Mouse (Mus musculus) heart, embryonic 11.5 days (tissue): ENCODE results near the gene Mthfd2l. TPM values are rescaled to one million over a fixed set of nuclear protein-coding genes. Genes with fewer than 3 reads are reported as not detected.

Source experiments
- ATAC-seq: fragments of 200-750 bp; cut with Nextera tagmentation; replicated peaks from 2 replicates; pipeline ENCODE4 v1.8.0; 2017; ENCODE audit warnings: moderate library complexity; ENCODE audit not compliant: insufficient number of reproducible peaks, low FRiP score, low TSS enrichment
- H3K27ac ChIP-seq: fragments of 300-500 bp; sonication (generic); 2 replicates; pipeline ENCODE4 v1.5.1; 2014; ENCODE audit warnings: mild to moderate bottlenecking, low read depth, low read length
- H3K27me3 ChIP-seq: fragments of 300-500 bp; sonication (generic); 2 replicates; pipeline ENCODE4 v1.6.1; 2014; ENCODE audit warnings: mild to moderate bottlenecking, low read length, mixed read lengths; ENCODE audit not compliant: control insufficient read depth, insufficient read depth
- H3K36me3 ChIP-seq: fragments of 300-500 bp; sonication (generic); 2 replicates; pipeline ENCODE4 v1.6.1; 2014; ENCODE audit warnings: mild to moderate bottlenecking, low read length, moderate library complexity, mixed read lengths; ENCODE audit not compliant: control insufficient read depth, insufficient read depth
- H3K4me1 ChIP-seq: fragments of 300-500 bp; sonication (generic); 2 replicates; pipeline ENCODE4 v1.6.1; 2014; ENCODE audit warnings: low read length; ENCODE audit not compliant: control insufficient read depth, insufficient read depth
- H3K4me2 ChIP-seq: fragments of 300-500 bp; sonication (generic); 2 replicates; pipeline ENCODE4 v1.6.1; 2014; ENCODE audit warnings: mild to moderate bottlenecking, moderate library complexity
- H3K4me3 ChIP-seq: fragments of 300-500 bp; sonication (generic); 2 replicates; pipeline ENCODE4 v1.5.1; 2014; ENCODE audit warnings: low read depth, low read length
- H3K9ac ChIP-seq: fragments of 300-500 bp; sonication (generic); 2 replicates; pipeline ENCODE4 v1.6.1; 2014; ENCODE audit warnings: mild to moderate bottlenecking, low read depth, low read length, moderate library complexity
- H3K9me3 ChIP-seq: fragments of 300-500 bp; sonication (generic); replicated peaks from 2 replicates; pipeline ENCODE4 v1.6.1; 2016; ENCODE audit warnings: low read length; ENCODE audit not compliant: control insufficient read depth
- WGBS: fragments of 180-500 bp; shearing (Covaris S2); extraction: QIAGEN DNeasy Blood & Tissue Kit; methylation state at CpG from one replicate; pipeline ENCODE4 v1.1.7; 2014; ENCODE audit not compliant: insufficient replicate concordance; 5-methylcytosine and 5-hydroxymethylcytosine counted together
- polyA plus RNA-seq: library from polyadenylated mRNA; unstranded; fragments of >200 nt; fragmentation: Nextera tagmentation; extraction: Ambion mirVana; gene quantifications from 2 replicates; pipeline ENCODE4 v1.2.1, GENCODE M21; 2014

The Mthfd2l gene
- polyA plus RNA-seq, 1 experiment from 2014 or later, result 32.5 TPM

DNA sequence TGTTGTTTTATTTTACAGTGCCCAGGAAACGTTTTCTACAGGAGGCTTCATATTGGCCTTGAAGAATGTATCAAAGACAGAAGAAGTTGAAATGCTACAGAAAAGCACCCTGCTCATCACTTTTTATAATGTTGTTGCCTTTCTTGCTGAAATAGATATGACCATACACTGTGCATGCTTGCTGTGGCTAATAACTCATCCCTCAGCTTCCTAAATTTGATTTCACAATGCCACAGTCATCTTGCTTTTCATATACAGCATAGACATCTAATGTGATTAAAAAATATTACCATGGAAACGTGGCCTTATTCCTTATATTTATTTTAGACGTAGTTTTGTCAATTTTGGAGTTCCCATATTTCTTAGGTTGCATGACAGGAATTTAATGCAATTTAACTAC lies 33.5 kb upstream of the Mthfd2l start:
- Histone ChIP-seq H3K9me3 (no peaks in the 10 kb centered on the region), H3K4me3 (no peak overlapping the region), H3K27me3 (no peaks in the 10 kb centered on the region), H3K27ac (no peak overlapping the region), H3K9ac (no peak overlapping the region), H3K4me1 (no peaks in the 10 kb centered on the region), H3K4me2 (no peak overlapping the region), H3K36me3 (no peaks in the 10 kb centered on the region)
- WGBS, result 64% methylated on average over 3 of the region's 3 CpGs
- no peak for ATAC-seq

DNA sequence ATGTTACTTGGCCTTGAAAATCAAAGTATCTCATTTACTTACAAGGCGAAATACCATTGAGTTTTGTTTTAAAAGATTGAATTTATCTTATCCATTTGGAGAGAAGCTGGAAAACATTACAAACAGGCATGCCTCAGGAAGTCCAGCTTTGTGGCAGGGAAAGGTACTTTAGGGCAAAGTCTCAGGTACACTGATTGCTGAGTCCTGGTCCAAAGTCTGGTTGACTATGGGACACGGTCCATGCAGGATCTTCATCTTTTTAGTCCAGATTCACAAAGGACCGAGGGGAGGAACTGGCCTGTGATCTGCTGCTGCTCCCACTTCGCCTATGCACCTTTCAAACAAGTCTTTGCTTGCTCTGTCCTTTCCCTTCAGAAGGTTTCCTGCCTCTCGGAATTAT lies 31.6 kb upstream of the Mthfd2l start:
- 68% methylated on average over 5 of the region's 5 CpGs for WGBS
- H3K4me3 ChIP-seq, result no peak overlapping the region

DNA sequence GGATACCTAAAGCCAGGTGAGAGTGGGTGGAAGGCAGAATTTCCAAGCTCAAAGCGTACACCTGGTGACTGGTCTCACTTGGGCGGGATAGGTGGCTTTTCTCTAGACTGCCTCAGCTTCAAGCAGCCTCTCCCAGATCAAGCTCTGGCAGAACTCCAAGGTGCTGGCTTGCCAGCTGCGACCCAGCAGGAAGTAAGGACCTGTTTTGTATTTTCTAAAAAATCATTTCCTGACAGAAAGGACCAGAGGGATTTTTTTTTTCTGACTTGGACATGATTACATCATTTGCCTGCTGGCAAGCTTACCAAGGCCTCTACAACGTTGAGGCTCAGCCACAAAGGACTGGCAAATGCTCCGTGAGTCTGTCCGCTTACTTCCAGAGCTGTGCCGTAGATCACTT lies 30.8 kb upstream of the Mthfd2l start:
- Histone ChIP-seq H3K4me3 (no peak overlapping the region), H3K36me3 (no peaks in the 10 kb centered on the region), H3K4me2 (no peak overlapping the region), H3K27ac (no peak overlapping the region), H3K9me3 (no peaks in the 10 kb centered on the region), H3K4me1 (peaks cover 2% of the 10 kb centered on the region; the same call in 1 of the 2 replicates), H3K27me3 (peaks cover 13% of the 10 kb centered on the region), H3K9ac (no peak overlapping the region)
- WGBS, result 59% methylated on average over 7 of the region's 7 CpGs
- ATAC-seq, result no peak

More for the DNA sequence above, 31.6 kb upstream of the Mthfd2l start:
- no peak overlapping the region for H3K9ac ChIP-seq
- no peak for ATAC-seq
- H3K27me3 ChIP-seq, result peaks cover 6% of the 10 kb centered on the region
- H3K4me1 ChIP-seq, result peaks cover 2% of the 10 kb centered on the region; the same call in 1 of the 2 replicates
- H3K9me3 ChIP-seq, result no peaks in the 10 kb centered on the region
- no peak overlapping the region for H3K27ac ChIP-seq
- H3K36me3 ChIP-seq, result no peaks in the 10 kb centered on the region
- no peak overlapping the region for H3K4me2 ChIP-seq

DNA sequence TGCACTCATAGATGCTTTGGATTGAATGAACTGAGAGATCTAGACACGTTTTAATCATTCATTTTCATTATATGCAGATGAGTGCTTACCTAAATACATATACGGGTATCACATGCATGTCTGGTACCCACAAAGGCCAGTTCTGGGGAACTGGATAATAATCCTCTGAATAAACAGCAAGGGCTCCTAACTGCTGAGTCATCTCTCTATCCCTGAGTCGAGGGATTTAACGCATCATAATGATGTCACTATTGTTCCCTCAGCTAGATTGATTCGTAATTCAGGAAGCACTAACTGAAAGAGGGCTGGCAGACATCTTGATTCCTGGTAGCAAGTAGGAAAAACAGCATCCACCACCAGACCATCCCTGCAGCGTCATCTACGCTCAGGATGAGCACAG lies 30.2 kb upstream of the Mthfd2l start:
- no peak overlapping the region for H3K27ac ChIP-seq
- H3K9ac ChIP-seq, result no peak overlapping the region
- H3K4me2 ChIP-seq, result no peak overlapping the region
- H3K9me3 ChIP-seq, result no peaks in the 10 kb centered on the region
- no peaks in the 10 kb centered on the region for H3K36me3 ChIP-seq
- peaks cover 2% of the 10 kb centered on the region; the same call in 1 of the 2 replicates for H3K4me1 ChIP-seq
- H3K4me3 ChIP-seq, result no peak overlapping the region
- WGBS, result 74% methylated on average over 7 of the region's 7 CpGs
- H3K27me3 ChIP-seq, result peaks cover 13% of the 10 kb centered on the region
- no peak for ATAC-seq

DNA sequence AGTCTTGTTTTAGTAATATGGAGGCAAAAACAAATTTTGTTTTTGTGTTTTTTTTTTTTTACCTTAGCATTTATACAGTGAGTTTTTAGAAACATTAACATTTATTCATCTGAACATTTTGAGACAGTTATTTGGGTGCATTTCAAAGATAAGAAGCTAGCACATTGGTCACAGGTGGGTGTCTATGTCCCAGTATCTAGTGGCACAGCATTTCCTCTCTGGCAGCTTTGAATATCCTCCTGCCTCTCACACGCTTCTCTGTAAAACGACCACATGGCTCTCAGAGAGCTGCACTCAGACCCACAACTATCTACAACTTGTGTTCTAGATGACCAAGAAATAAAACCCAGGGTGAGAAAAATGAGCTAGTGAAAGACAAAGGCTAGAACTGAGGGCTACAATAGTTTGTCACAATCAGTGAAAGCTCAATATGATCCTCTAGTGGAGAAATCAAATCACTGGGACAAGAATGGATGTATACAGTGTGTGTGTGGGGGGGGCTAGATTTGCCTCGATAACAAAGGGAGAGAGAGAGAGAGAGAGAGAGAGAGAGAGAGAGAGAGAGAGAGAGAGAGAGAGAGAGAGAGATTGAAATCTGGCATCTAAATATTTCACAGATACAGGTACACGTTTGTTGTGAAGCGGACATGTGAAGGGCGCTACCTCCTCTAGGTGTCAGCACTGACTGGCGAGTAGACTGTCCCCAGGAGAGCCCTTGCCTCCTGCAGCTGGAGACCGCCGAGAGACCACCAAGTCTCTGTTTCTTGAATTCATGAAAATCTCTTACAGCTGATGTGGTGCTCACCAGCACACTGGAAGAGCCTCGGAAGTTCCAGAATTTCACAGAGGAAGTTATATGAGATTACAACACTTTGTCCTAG lies 28.3 kb upstream of the Mthfd2l start:
- H3K36me3 ChIP-seq, result no peaks in the 10 kb centered on the region
- H3K4me2 ChIP-seq, result peak overlapping the region; percentile 75
- H3K27me3 ChIP-seq, result peaks cover 13% of the 10 kb centered on the region
- ATAC-seq, result no peak
- no peaks in the 10 kb centered on the region for H3K9me3 ChIP-seq
- H3K9ac ChIP-seq, result no peak overlapping the region
- no peak overlapping the region for H3K27ac ChIP-seq
- WGBS, result 14% methylated on average over 10 of the region's 10 CpGs
- H3K4me1 ChIP-seq, result peaks cover 2% of the 10 kb centered on the region; the same call in 1 of the 2 replicates
- H3K4me3 ChIP-seq, result peak overlapping the region; percentile 38

DNA sequence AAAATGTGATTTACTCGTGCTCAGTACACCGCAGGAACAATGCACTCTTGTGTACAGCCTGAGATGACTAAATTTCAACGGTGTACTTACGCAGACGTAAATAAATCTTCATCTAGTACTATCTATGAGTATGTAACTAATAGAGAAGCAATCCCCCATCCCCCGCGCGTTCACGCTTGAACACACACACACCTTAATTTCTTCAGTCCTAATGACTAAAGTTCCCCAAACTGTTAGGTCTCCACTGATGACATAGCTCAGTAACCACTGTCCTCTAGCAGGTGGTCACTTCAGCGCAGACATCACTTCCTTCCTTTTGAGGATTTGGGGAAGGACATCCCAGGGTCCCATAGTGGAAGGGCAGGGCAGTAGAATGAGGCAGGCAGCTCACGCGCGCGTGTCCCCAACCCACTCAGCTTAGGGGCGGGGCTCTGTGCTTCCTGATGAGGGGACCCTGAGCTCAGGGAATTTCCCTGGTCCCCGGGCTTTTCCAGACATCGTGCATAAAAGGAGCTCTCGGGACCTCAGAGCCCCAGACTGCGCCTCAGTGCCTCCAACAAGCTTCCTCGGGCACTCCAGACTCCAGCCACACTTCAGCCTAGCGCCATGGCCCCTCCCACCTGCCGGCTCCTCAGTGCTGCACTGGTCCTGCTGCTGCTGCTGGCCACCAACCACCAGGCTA lies 27.4 kb upstream of the Mthfd2l start, which contains the start of gene Cxcl2:
Gene Cxcl2 (plus strand): TSS at position 533 of the 682 bp plus-strand sequence.
- no peaks in the 10 kb centered on the region for H3K36me3 ChIP-seq
- H3K9me3 ChIP-seq, result no peaks in the 10 kb centered on the region
- 12% methylated on average over 22 of the region's 22 CpGs for WGBS
- H3K4me1 ChIP-seq, result peaks cover 2% of the 10 kb centered on the region; the same call in 1 of the 2 replicates
- peaks cover 13% of the 10 kb centered on the region for H3K27me3 ChIP-seq
- H3K9ac ChIP-seq, result 0 out of 2 replicates have a peak within 1 kb of the TSS, but pooled peaks have one; percentile 16
- ATAC-seq, result no peak
- no peak within 1 kb of the TSS for H3K27ac ChIP-seq
- H3K4me3 ChIP-seq, result peak within 1 kb of the TSS; percentile 38
- peak within 1 kb of the TSS; percentile 75 for H3K4me2 ChIP-seq

DNA sequence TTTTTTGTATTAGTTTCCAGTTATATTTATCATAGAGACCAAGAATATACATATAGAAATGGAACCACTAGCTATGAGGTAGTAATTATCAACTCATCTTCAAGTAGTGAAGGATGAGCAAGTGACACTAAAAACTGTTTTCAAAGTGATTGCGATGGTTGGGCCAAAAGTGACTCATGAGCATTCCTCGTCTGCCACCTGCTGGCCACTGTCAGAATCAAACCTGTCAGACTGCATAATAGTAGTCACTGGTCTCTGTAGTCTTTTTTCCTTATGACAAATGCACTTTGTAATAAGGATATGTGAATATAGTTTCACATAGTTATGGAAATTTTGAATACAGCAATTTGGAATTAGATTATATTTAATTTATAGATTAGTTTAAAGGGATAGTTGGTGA lies 21.9 kb upstream of the Mthfd2l start:
- Histone ChIP-seq H3K9ac (no peak overlapping the region), H3K27ac (no peak overlapping the region), H3K9me3 (no peaks in the 10 kb centered on the region), H3K27me3 (peaks cover 10% of the 10 kb centered on the region; the same call in 1 of the 2 replicates), H3K36me3 (no peaks in the 10 kb centered on the region), H3K4me2 (no peak overlapping the region), H3K4me1 (no peaks in the 10 kb centered on the region), H3K4me3 (no peak overlapping the region)
- WGBS, result 5% methylated on average over 2 of the region's 2 CpGs
- no peak for ATAC-seq

DNA sequence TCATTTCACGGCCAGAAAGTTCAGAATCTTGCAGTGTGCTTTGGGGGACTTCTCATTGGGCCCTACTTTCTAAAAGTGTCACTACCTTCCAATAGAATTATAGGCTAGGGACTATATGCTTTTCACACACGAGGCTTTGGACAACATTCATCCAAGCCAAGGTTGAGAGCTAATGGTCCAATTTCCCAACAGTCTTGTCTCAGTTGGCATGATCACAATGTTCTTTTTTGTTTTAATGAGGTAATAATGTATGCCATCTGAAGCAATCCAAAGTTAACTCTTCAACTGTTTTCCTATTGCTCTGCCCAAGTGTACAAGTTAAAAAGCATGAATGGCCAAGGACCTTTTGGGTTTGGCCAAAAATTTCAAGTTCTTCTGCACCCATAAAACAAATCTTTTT lies 11.4 kb upstream of the Mthfd2l start:
- H3K9ac ChIP-seq, result no peak overlapping the region
- no peak overlapping the region for H3K27ac ChIP-seq
- H3K4me2 ChIP-seq, result no peak overlapping the region
- H3K9me3 ChIP-seq, result no peaks in the 10 kb centered on the region
- no peaks in the 10 kb centered on the region for H3K4me1 ChIP-seq
- 65% methylated on average over 2 of the region's 2 CpGs for WGBS
- no peaks in the 10 kb centered on the region for H3K27me3 ChIP-seq
- no peak overlapping the region for H3K4me3 ChIP-seq
- ATAC-seq, result no peak
- no peaks in the 10 kb centered on the region for H3K36me3 ChIP-seq
